Mouse (Mus musculus) ovary, adult 18-20 months (tissue): Measurements from ENCODE around the gene Palmd.

ENCODE experiments used
- DNase-seq: peaks from one replicate; pipeline ENCODE4 v3.0.0; 2022; ENCODE audit warnings: low spot score, mixed read lengths

The Palmd gene

GRCm38 (mm10) chr3:116892206-116892563 lies 76.6 kb downstream of the Palmd start:
- no peak for DNase-seq

- no peak for DNase-seq
Measured at GRCm38 (mm10) chr3:116891436-116892205, 77.2 kb downstream of the Palmd start.

- DNase-seq: no peak
Measured at GRCm38 (mm10) chr3:116890576-116890975, 78.2 kb downstream of the Palmd start.

- no peak for DNase-seq
Measured at GRCm38 (mm10) chr3:116889358-116889757, 79.4 kb downstream of the Palmd start.

GRCm38 (mm10) chr3:116884941-116885340 lies 83.8 kb downstream of the Palmd start:
- DNase-seq: no peak

- DNase-seq: no peak
Measured at GRCm38 (mm10) chr3:116882221-116882960, 86.4 kb downstream of the Palmd start.

- no peak for DNase-seq
Measured at GRCm38 (mm10) chr3:116870372-116870771, 98.4 kb downstream of the Palmd start.
